Mouse (Mus musculus) natural killer cell, adult 2 months (primary cell): ENCODE results near the gene 9430007A20Rik.
"Not testable (repeated sequence)": the region's sequence is repeated elsewhere in the genome, so short reads cannot be mapped to it uniquely, and the experiment has no call there.

Experiments used
- DNase-seq, 2 experiments: peaks; one replicate each; pipeline ENCODE4 v3.0.0; 2022; ENCODE audit warnings: low spot score in 2 of 2

Gene 9430007A20Rik

GRCm38 (mm10) chr4:144519522-144519921 lies at the start of gene 9430007A20Rik:
Gene 9430007A20Rik (plus strand): TSS chr4:144519822.
- DNase-seq = no peak

DNA sequence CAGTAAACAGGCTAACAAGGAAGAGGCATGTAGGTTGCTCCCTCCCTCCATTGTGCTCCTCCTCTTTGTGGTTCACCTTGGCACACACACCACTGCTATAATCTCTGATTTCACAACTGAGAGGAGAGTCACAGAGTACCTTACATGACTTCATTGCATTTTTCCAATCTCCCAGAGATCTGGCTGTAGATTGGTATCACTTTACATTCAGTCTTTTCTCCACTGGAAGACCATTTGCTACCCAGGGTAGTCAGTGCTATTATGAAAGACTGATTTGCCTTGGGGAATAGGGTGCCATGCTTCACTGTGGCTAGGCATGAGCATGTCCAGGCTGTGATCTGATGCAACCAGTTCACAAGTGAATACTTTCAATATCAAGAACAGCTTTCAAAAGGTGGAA lies 26.3 kb upstream of the 9430007A20Rik start:
- DNase-seq = no peak

GRCm38 (mm10) chr4:144506518-144506917 lies 13.1 kb upstream of the 9430007A20Rik start:
- DNase-seq = no peak

GRCm38 (mm10) chr4:144544689-144545088 lies 25.1 kb downstream of the 9430007A20Rik start:
- no peak for DNase-seq

GRCm38 (mm10) chr4:144545339-144545738 lies 25.7 kb downstream of the 9430007A20Rik start:
- not testable (repeated sequence) for DNase-seq

GRCm38 (mm10) chr4:144551156-144551555 lies 31.5 kb downstream of the 9430007A20Rik start:
- DNase-seq = no peak

DNA sequence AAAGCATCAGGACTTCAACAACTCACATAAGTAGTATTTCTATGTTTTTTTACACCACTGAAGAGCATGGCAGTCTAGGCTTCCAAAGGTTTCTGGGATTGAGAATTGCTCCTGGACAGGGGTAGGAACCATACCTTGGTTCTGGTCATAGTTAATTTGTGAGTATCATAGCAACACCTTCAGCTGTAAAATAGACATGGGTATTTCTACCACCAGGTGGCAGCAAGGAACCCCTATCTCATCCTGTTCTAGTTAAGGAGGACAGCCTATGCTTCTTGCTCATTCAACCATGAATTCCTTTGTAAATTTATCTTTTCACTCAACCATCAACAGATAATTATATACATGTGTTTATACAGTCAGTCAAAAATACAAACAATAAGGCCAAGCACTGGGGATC lies 40.2 kb downstream of the 9430007A20Rik start:
- no peak for DNase-seq

- no peak for DNase-seq
These were observed 41.6 kb downstream of the 9430007A20Rik start for GRCm38 (mm10) chr4:144561205-144561604.

DNA sequence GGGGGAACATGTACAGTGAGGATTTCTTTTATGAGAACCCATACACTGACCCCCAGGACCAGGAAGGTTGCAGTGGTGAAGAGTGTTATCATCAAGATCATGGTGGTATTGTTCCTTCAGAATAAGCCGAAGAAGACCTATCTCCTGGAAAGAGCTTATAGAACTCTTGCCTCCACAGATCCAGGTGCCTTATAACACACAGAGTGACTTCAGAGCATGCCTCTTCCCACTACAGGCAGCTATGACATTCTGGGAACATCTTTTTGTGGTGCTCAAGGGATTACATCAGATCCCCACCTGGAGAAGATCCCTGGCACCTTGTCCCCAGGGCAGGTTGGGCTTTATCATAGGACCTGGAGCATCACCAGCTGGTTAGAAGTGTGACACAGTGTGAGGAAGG lies 45.4 kb downstream of the 9430007A20Rik start, which contains the start of gene Gm13124:
TSS of gene Gm13124 (minus strand) at position 101 of the 400 bp plus-strand sequence.
- DNase-seq = no peak

- no peak for DNase-seq
These were observed 48.1 kb downstream of the 9430007A20Rik start for GRCm38 (mm10) chr4:144567752-144568151.
